Mouse (Mus musculus) forebrain, embryonic 11.5 days (tissue): ENCODE data around the gene Kcnh1. TPM values are rescaled to one million over a fixed set of nuclear protein-coding genes. Genes with fewer than 3 reads are reported as not detected.

Experiments
- ATAC-seq: fragments of 200-750 bp; cut with Nextera tagmentation; replicated peaks from 2 replicates; pipeline ENCODE4 v1.8.0; 2017; ENCODE audit warnings: moderate TSS enrichment; ENCODE audit not compliant: low FRiP score
- DNase-seq: peaks from one replicate; pipeline ENCODE4 v3.0.0-alpha.2; 2017; ENCODE audit warnings: low spot score
- H3K27ac ChIP-seq: fragments of 300-500 bp; sonication (generic); 2 replicates; pipeline ENCODE4 v1.5.1; 2014; ENCODE audit warnings: low read depth, low read length
- H3K27me3 ChIP-seq: fragments of 300-500 bp; sonication (generic); 2 replicates; pipeline ENCODE4 v1.6.1; 2014; ENCODE audit warnings: mild to moderate bottlenecking, low read length, mixed read lengths; ENCODE audit not compliant: control insufficient read depth, insufficient read depth
- H3K36me3 ChIP-seq: fragments of 300-500 bp; sonication (generic); 2 replicates; pipeline ENCODE4 v1.6.1; 2014; ENCODE audit warnings: mild to moderate bottlenecking, low read length, moderate library complexity, mixed read lengths; ENCODE audit not compliant: control insufficient read depth, insufficient read depth
- H3K4me1 ChIP-seq: fragments of 300-500 bp; sonication (generic); replicated peaks from 2 replicates; pipeline ENCODE4 v1.6.1; 2014; ENCODE audit warnings: low read length, mixed read lengths; ENCODE audit not compliant: control insufficient read depth, insufficient read depth
- H3K4me2 ChIP-seq: fragments of 300-500 bp; sonication (generic); 2 replicates; pipeline ENCODE4 v1.6.1; 2014; ENCODE audit warnings: low read depth, mild to moderate bottlenecking, low read length, moderate library complexity, mixed read lengths; ENCODE audit not compliant: severe bottlenecking
- H3K4me3 ChIP-seq: fragments of 300-500 bp; sonication (generic); 2 replicates; pipeline ENCODE4 v1.5.1; 2014; ENCODE audit warnings: low read depth, low read length
- H3K9ac ChIP-seq: fragments of 300-500 bp; sonication (generic); 2 replicates; pipeline ENCODE4 v1.6.1; 2014; ENCODE audit warnings: low read length
- H3K9me3 ChIP-seq: fragments of 300-500 bp; sonication (generic); 2 replicates; pipeline ENCODE4 v1.6.1; 2016; ENCODE audit warnings: low read length, mixed read lengths; ENCODE audit not compliant: control insufficient read depth
- WGBS: fragments of 180-500 bp; shearing (Covaris S2); extraction: QIAGEN DNeasy Blood & Tissue Kit; methylation state at CpG from one replicate; pipeline ENCODE4 v1.1.7; 2014; 5-methylcytosine and 5-hydroxymethylcytosine counted together
- polyA plus RNA-seq: library from polyadenylated mRNA; unstranded; fragments of >200 nt; fragmentation: Nextera tagmentation; extraction: Ambion mirVana; gene quantifications from 2 replicates; pipeline ENCODE4 v1.2.1, GENCODE M21; 2014

Gene Kcnh1
- polyA plus RNA-seq, 1 experiment from 2014 or later = 0.35 TPM

- no peaks in the 10 kb centered on the region for H3K36me3 ChIP-seq
- DNase-seq = no peak
- H3K27me3 ChIP-seq = no peaks in the 10 kb centered on the region
Observed at GRCm38 (mm10) chr1:192277801-192278385, 87.3 kb downstream of the Kcnh1 start.

DNA sequence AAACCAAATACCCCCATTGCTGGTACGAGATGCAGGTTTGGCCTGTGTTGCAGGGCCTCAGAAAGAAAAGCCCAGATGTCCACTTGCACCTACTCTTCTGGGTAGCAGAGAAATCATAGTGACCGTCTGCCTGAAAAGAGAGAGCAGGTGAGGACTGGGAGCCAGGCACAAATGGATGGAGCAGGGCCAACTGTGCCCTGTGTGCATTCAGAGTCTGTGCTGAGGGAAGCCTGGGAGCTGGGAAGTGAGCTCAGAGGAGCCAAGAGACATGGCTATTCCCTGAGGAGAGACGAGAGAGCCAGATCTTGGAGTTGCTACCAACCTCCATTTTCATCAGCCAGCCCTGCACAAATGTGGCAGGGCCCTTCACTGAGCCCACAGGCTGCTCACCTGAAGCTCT lies 93.8 kb downstream of the Kcnh1 start:
- Histone ChIP-seq H3K4me1 (no peaks in the 10 kb centered on the region), H3K4me2 (no peak overlapping the region), H3K4me3 (no peak overlapping the region), H3K36me3 (no peaks in the 10 kb centered on the region), H3K9ac (no peak overlapping the region), H3K27me3 (no peaks in the 10 kb centered on the region), H3K27ac (no peak overlapping the region), H3K9me3 (no peaks in the 10 kb centered on the region)
- ATAC-seq (no peak), DNase-seq (no peak)
- 82% methylated on average over 3 of the region's 3 CpGs for WGBS

More at GRCm38 (mm10) chr1:192277801-192278385, 87.3 kb downstream of the Kcnh1 start:
- Histone ChIP-seq H3K4me1 (no peaks in the 10 kb centered on the region), H3K27ac (no peak overlapping the region), H3K4me3 (no peak overlapping the region), H3K9ac (no peak overlapping the region), H3K9me3 (no peaks in the 10 kb centered on the region), H3K4me2 (no peak overlapping the region)
- no peak for ATAC-seq
- 45% methylated on average over 5 of the region's 5 CpGs for WGBS

GRCm38 (mm10) chr1:192284950-192285349 lies 94.4 kb downstream of the Kcnh1 start:
- no peaks in the 10 kb centered on the region for H3K9me3 ChIP-seq
- ATAC-seq = no peak
- no peaks in the 10 kb centered on the region for H3K4me1 ChIP-seq
- no peaks in the 10 kb centered on the region for H3K27me3 ChIP-seq
- WGBS = 71% methylated on average over 3 of the region's 3 CpGs
- no peak overlapping the region for H3K9ac ChIP-seq
- no peak overlapping the region for H3K27ac ChIP-seq
- H3K4me2 ChIP-seq = no peak overlapping the region
- no peaks in the 10 kb centered on the region for H3K36me3 ChIP-seq
- H3K4me3 ChIP-seq = no peak overlapping the region
- DNase-seq = no peak

GRCm38 (mm10) chr1:192288456-192288855 lies 97.9 kb downstream of the Kcnh1 start:
- Histone ChIP-seq H3K9me3 (no peaks in the 10 kb centered on the region), H3K4me3 (no peak overlapping the region), H3K27me3 (no peaks in the 10 kb centered on the region), H3K4me2 (no peak overlapping the region), H3K36me3 (no peaks in the 10 kb centered on the region), H3K4me1 (no peaks in the 10 kb centered on the region), H3K9ac (no peak overlapping the region), H3K27ac (no peak overlapping the region)
- peak; percentile 38 for DNase-seq
- no peak for ATAC-seq
- 85% methylated on average over 8 of the region's 8 CpGs for WGBS

- ATAC-seq (no peak), DNase-seq (no peak)
- H3K9me3 ChIP-seq = no peaks in the 10 kb centered on the region
- H3K27me3 ChIP-seq = no peaks in the 10 kb centered on the region
- no peaks in the 10 kb centered on the region for H3K36me3 ChIP-seq
- H3K4me2 ChIP-seq = no peak overlapping the region
- no peak overlapping the region for H3K27ac ChIP-seq
- 74% methylated on average over 3 of the region's 3 CpGs for WGBS
- H3K4me1 ChIP-seq = no peaks in the 10 kb centered on the region
- no peak overlapping the region for H3K4me3 ChIP-seq
- H3K9ac ChIP-seq = no peak overlapping the region
Observed at GRCm38 (mm10) chr1:192291286-192291685, 100.7 kb downstream of the Kcnh1 start.

DNA sequence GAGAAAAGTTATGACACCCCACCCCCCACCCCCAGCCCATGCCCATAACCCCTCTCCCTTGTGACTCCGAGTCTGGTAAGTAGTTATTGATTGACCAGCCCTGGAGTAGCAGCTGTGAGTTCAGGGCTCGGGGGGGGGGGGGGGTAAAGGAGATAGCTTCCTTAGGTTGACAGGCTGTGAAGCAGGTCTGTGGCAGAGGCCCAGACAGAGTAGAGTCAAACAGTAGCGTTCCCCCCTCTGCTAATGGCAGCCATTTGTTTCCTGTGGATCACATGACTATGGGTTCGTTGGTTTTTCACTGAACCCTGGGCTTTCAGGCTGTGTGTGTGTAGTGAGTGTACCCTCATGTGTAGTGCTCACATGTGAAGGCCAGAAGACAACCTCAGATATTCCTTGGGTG lies 102.8 kb downstream of the Kcnh1 start:
- H3K27ac ChIP-seq = no peak overlapping the region
- no peaks in the 10 kb centered on the region for H3K4me1 ChIP-seq
- WGBS = 87% methylated on average over 4 of the region's 4 CpGs
- no peak for DNase-seq
- no peaks in the 10 kb centered on the region for H3K27me3 ChIP-seq
- no peaks in the 10 kb centered on the region for H3K9me3 ChIP-seq
- H3K36me3 ChIP-seq = no peaks in the 10 kb centered on the region
- no peak overlapping the region for H3K9ac ChIP-seq
- H3K4me3 ChIP-seq = no peak overlapping the region
- H3K4me2 ChIP-seq = no peak overlapping the region
- no peak for ATAC-seq

DNA sequence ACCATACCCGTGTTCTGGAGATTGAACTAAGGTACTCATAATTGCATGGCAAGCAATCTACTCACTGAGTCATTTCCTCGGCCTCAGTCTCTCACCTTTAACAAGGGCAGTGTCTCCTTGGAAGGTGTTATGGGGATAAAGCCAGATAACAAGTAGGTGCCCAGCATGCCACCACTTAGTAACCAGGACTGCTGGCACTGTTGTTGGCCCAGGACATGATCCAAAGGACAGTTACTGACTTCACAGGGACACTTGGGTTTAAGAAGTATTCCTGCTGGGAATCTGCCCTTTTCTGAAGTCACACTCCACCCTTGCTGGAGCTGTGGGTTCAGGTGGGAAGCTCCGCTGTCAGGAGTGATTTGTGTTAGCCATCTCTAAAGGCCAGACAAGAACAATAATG lies 103.3 kb downstream of the Kcnh1 start:
- Histone ChIP-seq H3K9ac (no peak overlapping the region), H3K36me3 (no peaks in the 10 kb centered on the region), H3K27me3 (no peaks in the 10 kb centered on the region), H3K4me2 (no peak overlapping the region), H3K4me3 (no peak overlapping the region), H3K4me1 (no peaks in the 10 kb centered on the region), H3K27ac (no peak overlapping the region), H3K9me3 (no peaks in the 10 kb centered on the region)
- no peak for DNase-seq
- ATAC-seq = no peak
- 81% methylated on average over 3 of the region's 3 CpGs for whole genome bisulfite sequencing

GRCm38 (mm10) chr1:192295243-192295860 lies 104.8 kb downstream of the Kcnh1 start:
- Histone ChIP-seq H3K36me3 (no peaks in the 10 kb centered on the region), H3K4me3 (no peak overlapping the region), H3K9me3 (no peaks in the 10 kb centered on the region), H3K9ac (no peak overlapping the region), H3K27ac (no peak overlapping the region), H3K4me1 (no peaks in the 10 kb centered on the region), H3K27me3 (no peaks in the 10 kb centered on the region), H3K4me2 (no peak overlapping the region)
- ATAC-seq (no peak), DNase-seq (no peak)
- 85% methylated on average over 11 of the region's 11 CpGs for WGBS

GRCm38 (mm10) chr1:192295902-192296301 lies 105.3 kb downstream of the Kcnh1 start:
- ATAC-seq = no peak
- Histone ChIP-seq H3K4me3 (no peak overlapping the region), H3K9ac (no peak overlapping the region), H3K4me2 (no peak overlapping the region), H3K27ac (no peak overlapping the region), H3K9me3 (no peaks in the 10 kb centered on the region), H3K27me3 (no peaks in the 10 kb centered on the region), H3K36me3 (no peaks in the 10 kb centered on the region), H3K4me1 (no peaks in the 10 kb centered on the region)
- no peak for DNase-seq
